Mouse (Mus musculus) liver, postnatal 0 days (tissue): ENCODE data around the gene Adipor1. TPM values are rescaled to one million over a fixed set of nuclear protein-coding genes. Genes with fewer than 3 reads are reported as not detected.

Experiments
- ATAC-seq: fragments of 200-750 bp; cut with Nextera tagmentation; 2 replicates; pipeline ENCODE4 v1.8.0; 2017; ENCODE audit warnings: mild to moderate bottlenecking, moderate library complexity
- DNase-seq: peaks from one replicate; pipeline ENCODE4 v3.0.0-alpha.2; 2016
- H3K27ac ChIP-seq: fragments of 300-500 bp; sonication (generic); 2 replicates; pipeline ENCODE4 v1.5.1; 2014; ENCODE audit warnings: antibody characterized with exemption, moderate library complexity, mild to moderate bottlenecking, low read depth
- H3K27me3 ChIP-seq: fragments of 300-500 bp; sonication (generic); 2 replicates; pipeline ENCODE4 v1.6.1; 2014; ENCODE audit warnings: low read length, control low read depth, mixed read lengths; ENCODE audit not compliant: insufficient read depth
- H3K36me3 ChIP-seq: fragments of 300-500 bp; sonication (generic); replicated peaks from 2 replicates; pipeline ENCODE4 v1.6.1; 2014; ENCODE audit warnings: mild to moderate bottlenecking, control low read depth, low read length, moderate library complexity, mixed read lengths; ENCODE audit not compliant: insufficient read depth
- H3K4me1 ChIP-seq: fragments of 300-500 bp; sonication (generic); 2 replicates; pipeline ENCODE4 v1.6.1; 2014; ENCODE audit warnings: antibody characterized with exemption, mild to moderate bottlenecking, control low read depth; ENCODE audit not compliant: insufficient read depth
- H3K4me2 ChIP-seq: fragments of 300-500 bp; sonication (generic); 2 replicates; pipeline ENCODE4 v1.6.1; 2014; ENCODE audit warnings: low read depth, mild to moderate bottlenecking, low read length, moderate library complexity, mixed read lengths
- H3K4me3 ChIP-seq: fragments of 300-500 bp; sonication (generic); 2 replicates; pipeline ENCODE4 v1.5.1; 2014; ENCODE audit warnings: low read depth, low read length
- H3K9ac ChIP-seq: fragments of 300-500 bp; sonication (generic); replicated peaks from 2 replicates; pipeline ENCODE4 v1.6.1; 2014; ENCODE audit warnings: mild to moderate bottlenecking, moderate library complexity
- H3K9me3 ChIP-seq: fragments of 300-500 bp; sonication (generic); 2 replicates; pipeline ENCODE4 v1.6.1; 2016; ENCODE audit warnings: mild to moderate bottlenecking, control low read depth, low read length, mixed read lengths
- CTCF ChIP-seq: sonication (generic); IDR thresholded peaks from 2 replicates; pipeline ENCODE4 v1.5.1; 2016; ENCODE audit warnings: antibody characterized with exemption, low read depth
- EP300 ChIP-seq: IDR thresholded peaks from 2 replicates; pipeline ENCODE4 v1.6.1; 2016; ENCODE audit warnings: antibody characterized with exemption, low read depth, mild to moderate bottlenecking
- WGBS: fragments of 180-500 bp; shearing (Covaris S2); extraction: QIAGEN DNeasy Blood & Tissue Kit; methylation state at CpG from one replicate; pipeline ENCODE4 v1.1.7; 2014; ENCODE audit not compliant: insufficient replicate concordance; 5-methylcytosine and 5-hydroxymethylcytosine counted together
- polyA plus RNA-seq: library from polyadenylated mRNA; unstranded; fragments of >200 nt; fragmentation: Nextera tagmentation; extraction: Ambion mirVana; gene quantifications from 2 replicates; pipeline ENCODE4 v1.2.1, GENCODE M21; 2015

The Adipor1 gene
- polyA plus RNA-seq, 1 experiment from 2014 or later, result 93.5 TPM

DNA sequence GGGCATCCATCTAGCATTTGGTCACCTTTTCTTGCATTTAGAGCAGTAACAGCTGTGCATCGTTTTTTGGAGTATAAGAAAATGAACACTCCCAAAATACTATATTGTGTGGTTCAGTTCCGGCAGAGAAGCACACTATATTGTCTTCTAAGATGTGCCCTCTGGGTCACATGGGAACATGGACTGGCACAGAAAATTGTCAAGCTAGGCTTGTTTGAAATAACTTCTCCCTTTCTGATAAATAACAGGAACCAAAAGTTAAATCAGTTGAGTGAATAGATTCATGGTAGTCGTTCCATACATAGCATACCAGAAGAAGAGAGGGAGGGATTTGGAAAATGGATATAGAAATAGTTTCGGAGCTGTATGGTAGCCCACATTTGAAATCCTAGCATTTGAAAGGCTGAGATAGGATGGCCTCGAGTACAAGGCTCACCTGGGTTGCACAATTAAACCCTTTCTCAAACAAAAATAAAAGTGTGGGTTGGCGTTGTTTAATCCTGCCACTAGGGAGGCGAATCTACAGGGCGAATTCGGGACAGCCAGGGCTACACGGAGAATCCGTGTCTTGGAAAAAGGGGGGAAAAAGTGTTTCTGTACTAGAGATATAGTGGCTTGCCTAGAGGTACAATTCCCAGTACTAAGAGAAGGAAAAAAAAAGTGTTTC is 544 bp upstream of the Adipor1 start:
- H3K9ac ChIP-seq, result peak overlapping the region; percentile 92
- H3K36me3 ChIP-seq, result peaks cover 7% of the 10 kb centered on the region
- peak; percentile 62 for ATAC-seq
- 14% methylated on average over 11 of the region's 11 CpGs for WGBS
- H3K27me3 ChIP-seq, result no peaks in the 10 kb centered on the region
- H3K9me3 ChIP-seq, result no peaks in the 10 kb centered on the region
- peak overlapping the region; percentile 74 for H3K4me2 ChIP-seq
- peak overlapping the region; percentile 85 for H3K4me3 ChIP-seq
- peak overlapping the region; percentile 97 for H3K27ac ChIP-seq
- TF ChIP-seq CTCF (peak; percentile 43), EP300 (no peak; the same call in 1 of the 2 replicates)
- H3K4me1 ChIP-seq, result peaks cover 40% of the 10 kb centered on the region
- no peak for DNase-seq

DNA sequence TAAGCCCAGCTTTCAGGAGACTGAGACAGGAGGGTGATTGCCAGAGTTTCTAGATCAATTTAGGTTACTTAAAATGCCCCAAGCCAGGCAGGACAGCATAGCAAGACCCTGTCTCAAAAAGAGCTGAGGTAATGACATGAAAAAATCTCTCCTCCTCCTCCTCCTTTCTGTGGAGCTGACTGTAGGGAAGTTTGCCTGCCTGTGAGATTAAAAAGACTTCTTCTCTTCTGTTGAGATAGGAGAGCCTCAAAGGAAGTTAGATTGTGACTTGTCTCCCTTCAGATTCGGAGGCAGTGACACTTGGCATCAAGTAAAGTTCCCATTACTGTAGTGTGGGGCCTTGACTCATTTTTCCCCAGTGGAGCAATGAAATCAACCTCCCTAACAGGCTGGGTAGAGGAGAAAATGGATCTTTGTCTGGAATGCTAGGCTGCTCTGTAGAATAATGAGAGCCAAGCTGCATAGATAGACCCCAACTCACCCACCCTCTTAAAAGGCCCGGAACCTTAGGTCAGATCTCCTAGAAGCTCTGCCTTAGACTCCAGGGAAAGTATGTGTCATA is 3.3 kb downstream of the Adipor1 start:
- Histone ChIP-seq H3K9ac (peak overlapping the region; percentile 40), H3K4me1 (peaks cover 71% of the 10 kb centered on the region), H3K27me3 (no peaks in the 10 kb centered on the region), H3K9me3 (no peaks in the 10 kb centered on the region), H3K27ac (peak overlapping the region; percentile 71), H3K36me3 (peaks cover 9% of the 10 kb centered on the region), H3K4me2 (peak overlapping the region; percentile 74), H3K4me3 (peak overlapping the region; percentile 85)
- ATAC-seq (no peak), DNase-seq (no peak)
- 53% methylated on average over 2 of the region's 2 CpGs for WGBS
- TF ChIP-seq EP300 (no peak), CTCF (no peak)

DNA sequence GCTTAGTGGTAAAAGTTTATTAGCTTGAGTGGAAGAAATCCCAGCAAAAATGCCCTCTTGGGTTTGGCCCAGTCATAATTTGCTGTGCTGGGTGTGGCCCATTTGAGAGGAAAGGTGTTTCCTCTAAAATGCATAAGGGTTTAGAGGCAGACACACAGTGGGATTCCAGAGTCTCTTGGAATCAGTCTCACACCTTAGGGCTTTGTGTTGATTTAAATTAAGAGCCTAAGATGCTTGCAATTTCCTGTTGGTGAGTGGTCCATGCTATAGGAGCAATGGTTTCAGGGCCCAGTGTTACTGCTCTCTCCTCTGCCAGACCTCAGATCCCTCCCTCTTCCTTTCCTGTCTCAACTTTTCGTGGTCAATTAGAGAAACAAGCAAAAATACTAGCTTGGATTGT is 4.0 kb downstream of the Adipor1 start:
- Histone ChIP-seq H3K9ac (no peak overlapping the region; the same call in 1 of the 2 replicates), H3K4me2 (peak overlapping the region; percentile 74), H3K9me3 (no peaks in the 10 kb centered on the region), H3K36me3 (peaks cover 15% of the 10 kb centered on the region), H3K27ac (peak overlapping the region; percentile 71), H3K4me3 (peak overlapping the region; percentile 85; the same call in 1 of the 2 replicates), H3K4me1 (peaks cover 70% of the 10 kb centered on the region), H3K27me3 (no peaks in the 10 kb centered on the region)
- TF ChIP-seq CTCF (no peak), EP300 (no peak)
- DNase-seq (no peak), ATAC-seq (no peak)
- WGBS, result 3% methylated on average over 1 of the region's 1 CpGs

- H3K9ac ChIP-seq, result no peak overlapping the region; the same call in 1 of the 2 replicates
- peaks cover 22% of the 10 kb centered on the region for H3K36me3 ChIP-seq
- peak overlapping the region; percentile 71 for H3K27ac ChIP-seq
- no peaks in the 10 kb centered on the region for H3K9me3 ChIP-seq
- DNase-seq, result peak; percentile 39
- no peaks in the 10 kb centered on the region for H3K27me3 ChIP-seq
- peaks cover 69% of the 10 kb centered on the region for H3K4me1 ChIP-seq
- peak; percentile 0; the same call in 1 of the 2 replicates for ATAC-seq
- peak; percentile 48 for TF ChIP-seq EP300
- TF ChIP-seq CTCF, result no peak
- H3K4me2 ChIP-seq, result peak overlapping the region; percentile 74
- WGBS, result 10% methylated on average over 5 of the region's 5 CpGs
- peak overlapping the region; percentile 85 for H3K4me3 ChIP-seq
These were observed 4.7 kb downstream of the Adipor1 start for GRCm38 (mm10) chr1:134419751-134420458.

DNA sequence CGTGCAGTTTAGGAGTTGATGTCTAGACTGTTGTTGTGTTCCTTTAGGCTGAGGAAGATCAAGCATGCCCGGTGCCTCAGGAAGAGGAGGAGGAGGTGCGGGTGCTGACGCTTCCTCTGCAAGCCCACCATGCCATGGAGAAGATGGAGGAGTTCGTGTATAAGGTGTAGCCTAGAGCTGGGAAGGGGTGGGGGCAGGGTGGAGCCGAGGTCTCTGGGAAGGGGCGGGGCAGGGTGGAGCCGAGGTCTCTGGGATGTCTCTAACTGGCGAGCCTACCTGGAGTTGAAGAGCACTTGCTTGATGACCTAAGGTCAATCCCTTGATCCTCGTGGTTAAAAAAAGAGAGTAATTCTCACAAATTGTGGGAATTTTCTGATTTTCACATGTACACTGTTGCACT is 8.7 kb downstream of the Adipor1 start:
- WGBS, result 52% methylated on average over 10 of the region's 10 CpGs
- H3K4me3 ChIP-seq, result no peak overlapping the region
- H3K9me3 ChIP-seq, result no peaks in the 10 kb centered on the region
- ATAC-seq (no peak; the same call in 1 of the 2 replicates), DNase-seq (peak; percentile 69)
- H3K4me1 ChIP-seq, result peaks cover 54% of the 10 kb centered on the region
- H3K27ac ChIP-seq, result peak overlapping the region; percentile 46; the same call in 1 of the 2 replicates
- H3K36me3 ChIP-seq, result peaks cover 60% of the 10 kb centered on the region
- TF ChIP-seq CTCF, result no peak
- H3K4me2 ChIP-seq, result peak overlapping the region; percentile 15
- no peak overlapping the region for H3K9ac ChIP-seq
- no peaks in the 10 kb centered on the region for H3K27me3 ChIP-seq

DNA sequence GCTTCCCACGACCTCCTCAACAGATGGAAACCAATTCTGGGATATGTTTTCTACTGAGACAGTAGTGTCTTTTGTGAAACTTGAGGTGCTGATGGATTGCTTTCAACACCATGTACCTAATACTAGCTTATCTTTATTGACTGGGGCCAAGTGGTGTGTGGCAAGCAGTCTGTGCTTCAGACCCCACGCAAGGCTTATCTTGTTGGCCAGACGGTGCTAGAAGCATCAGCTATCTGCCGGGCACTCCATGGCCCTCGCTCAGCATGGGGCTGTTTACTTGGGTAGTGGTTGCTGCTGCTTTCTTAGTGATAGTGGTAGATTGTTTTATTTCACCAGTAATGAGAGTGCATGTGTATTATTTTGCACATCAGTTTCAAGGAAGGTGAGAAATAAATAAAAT is 11.1 kb downstream of the Adipor1 start:
- Histone ChIP-seq H3K4me1 (peaks cover 30% of the 10 kb centered on the region), H3K27me3 (no peaks in the 10 kb centered on the region), H3K4me2 (peak overlapping the region; percentile 54), H3K27ac (peak overlapping the region; percentile 77), H3K9me3 (no peaks in the 10 kb centered on the region), H3K36me3 (peaks cover 80% of the 10 kb centered on the region), H3K4me3 (no peak overlapping the region), H3K9ac (0 out of 2 replicates have a peak overlapping the region, but pooled peaks have one; percentile 35)
- WGBS, result 34% methylated on average over 5 of the region's 5 CpGs
- peak; percentile 100 for ATAC-seq
- TF ChIP-seq EP300 (peak; percentile 99), CTCF (peak; percentile 16; the same call in 1 of the 2 replicates)
- DNase-seq, result peak; percentile 82
